Mouse (Mus musculus) lung, postnatal 25 days (tissue): ENCODE measurements around the gene Cct8.

Experiments
- DNase-seq: peaks from one replicate; pipeline ENCODE4 v3.0.0; 2022; ENCODE audit warnings: low spot score

The Cct8 gene

GRCm38 (mm10) chr16:87445110-87445509, 50.6 kb downstream of the Cct8 start:
- DNase-seq: no peak

- DNase-seq: no peak
Observed at GRCm38 (mm10) chr16:87444071-87444470, 51.6 kb downstream of the Cct8 start.

- DNase-seq: no peak
Observed at GRCm38 (mm10) chr16:87443245-87443644, 52.4 kb downstream of the Cct8 start.

- no peak for DNase-seq
Observed at GRCm38 (mm10) chr16:87442291-87442690, 53.4 kb downstream of the Cct8 start.

GRCm38 (mm10) chr16:87441089-87441488, 54.6 kb downstream of the Cct8 start:
- no peak for DNase-seq

- peak; percentile 95 for DNase-seq
Observed at GRCm38 (mm10) chr16:87440184-87440686, 55.4 kb downstream of the Cct8 start, which contains the start of gene Rwdd2b. Gene Rwdd2b (minus strand): TSS chr16:87440573.

GRCm38 (mm10) chr16:87438697-87439096, 57.0 kb downstream of the Cct8 start:
- no peak for DNase-seq

GRCm38 (mm10) chr16:87437096-87437495, 58.6 kb downstream of the Cct8 start:
- no peak for DNase-seq

- no peak for DNase-seq
Observed at GRCm38 (mm10) chr16:87435411-87436205, 60.1 kb downstream of the Cct8 start.

GRCm38 (mm10) chr16:87434946-87435345, 60.7 kb downstream of the Cct8 start:
- DNase-seq: no peak

- no peak for DNase-seq
Observed at GRCm38 (mm10) chr16:87434266-87434665, 61.4 kb downstream of the Cct8 start.
